Mouse (Mus musculus) adrenal gland, adult 2 months (tissue): ENCODE results near the gene 9230112D13Rik. TPM values are rescaled to one million over a fixed set of nuclear protein-coding genes. Genes with fewer than 3 reads are reported as not detected.

Source experiments
- DNase-seq: peaks from one replicate; pipeline ENCODE4 v3.0.0; 2021
- polyA plus RNA-seq: library from polyadenylated mRNA; depleted of rRNA; stranded (reverse); fragments of >200 nt; gene quantifications from 2 replicates; pipeline ENCODE4 v1.2.3, GENCODE M21; 2012; rRNA removed
- total RNA-seq, 2 experiments: library from RNA; stranded (reverse); gene quantifications; 2 replicates each; pipeline ENCODE4 v1.2.3; 2021

Gene 9230112D13Rik
- total and polyA plus RNA-seq, 3 experiments = not detected

DNA sequence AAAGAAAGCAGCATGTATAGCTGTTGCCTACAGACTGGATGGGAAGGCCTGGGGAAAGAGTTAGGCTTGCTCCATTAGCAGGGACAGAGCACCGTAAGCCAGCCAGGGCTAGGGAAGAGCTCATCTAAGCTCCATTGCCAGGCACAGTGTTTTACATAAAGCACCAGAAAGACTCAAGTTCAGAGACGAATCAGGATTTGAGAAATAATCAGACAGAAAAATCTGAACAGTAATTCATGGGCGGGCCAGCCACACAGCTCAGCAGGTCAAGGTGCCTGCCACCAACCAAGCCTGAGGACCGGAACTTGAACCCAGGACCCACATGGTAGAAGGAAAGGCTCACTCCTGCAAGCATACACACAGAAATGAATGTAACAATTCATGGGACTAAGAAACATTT, 22.9 kb downstream of the 9230112D13Rik start:
- DNase-seq = peak; percentile 51

DNA sequence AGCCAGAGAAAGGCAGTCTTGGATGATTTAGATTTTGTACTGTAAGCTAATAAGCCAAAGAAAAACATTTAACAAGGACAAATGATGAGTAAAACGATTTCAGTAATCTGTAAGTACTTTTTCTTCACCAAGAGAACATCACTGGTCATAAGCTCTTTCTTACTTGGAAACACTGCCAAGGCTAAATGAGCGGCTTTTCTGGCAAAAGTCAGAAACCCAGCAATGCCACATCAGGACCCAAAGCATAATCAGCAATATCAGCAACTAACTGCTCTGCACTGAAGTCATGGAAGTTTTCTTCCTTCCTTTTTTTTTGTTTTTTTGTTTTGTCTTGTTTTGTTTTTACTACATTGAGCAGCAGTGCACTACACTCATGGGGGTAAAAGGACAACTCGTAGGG, 25.3 kb downstream of the 9230112D13Rik start:
- DNase-seq = peak; percentile 59

DNA sequence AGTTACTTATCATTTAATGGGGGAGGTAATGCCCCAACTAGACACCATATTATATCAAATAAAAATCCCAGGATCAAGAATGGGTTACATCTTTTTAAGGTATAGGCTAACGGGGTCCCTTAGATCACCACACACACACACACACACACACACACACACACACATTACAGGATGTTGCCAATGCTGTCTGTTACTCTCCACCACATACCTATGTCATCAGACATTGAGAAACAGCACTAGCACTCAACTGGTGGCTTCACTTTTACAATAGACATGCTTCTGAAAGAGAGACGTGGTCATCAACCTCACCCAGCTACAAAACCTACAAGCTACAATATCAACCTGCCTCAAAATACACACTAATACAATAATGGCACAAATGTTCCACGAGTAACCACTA, 28.9 kb downstream of the 9230112D13Rik start:
- no peak for DNase-seq

DNA sequence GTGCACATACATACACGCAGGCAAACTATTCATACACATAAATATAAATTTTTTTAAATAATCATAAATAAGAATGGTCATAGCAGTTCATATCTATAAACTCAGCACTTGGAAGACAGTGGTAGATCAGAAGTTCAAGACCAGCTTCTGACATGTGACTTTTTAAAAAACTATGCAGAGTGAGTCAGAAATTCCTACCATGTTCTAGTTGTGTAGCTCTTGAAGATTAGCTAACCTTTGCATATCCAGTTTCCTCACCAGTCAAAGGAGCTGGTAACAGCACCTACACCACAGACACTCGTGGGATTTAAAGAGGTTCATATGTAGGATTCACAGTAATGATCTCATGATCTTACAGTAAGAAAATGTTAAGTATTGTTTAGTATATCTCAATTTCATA, 29.9 kb downstream of the 9230112D13Rik start:
- no peak for DNase-seq

DNA sequence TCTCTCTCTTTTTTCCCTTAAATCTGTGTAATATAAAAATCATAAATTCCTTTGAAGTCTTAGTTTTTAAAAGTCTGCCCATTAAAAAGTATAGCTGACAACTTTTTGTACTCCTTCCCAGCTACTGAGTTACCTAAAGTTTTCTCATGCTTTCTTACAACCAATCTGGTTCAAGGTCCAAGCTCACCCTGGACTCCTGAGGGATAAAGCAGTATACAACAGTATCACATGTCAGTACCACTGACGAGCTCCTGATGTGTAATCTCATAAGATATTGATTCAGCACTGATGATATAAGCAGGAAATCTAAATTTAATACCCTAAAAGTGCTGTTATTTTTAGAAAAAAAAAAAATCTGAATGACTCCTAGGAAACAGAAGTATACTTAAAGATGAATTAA, 31.6 kb downstream of the 9230112D13Rik start:
- DNase-seq = no peak

DNA sequence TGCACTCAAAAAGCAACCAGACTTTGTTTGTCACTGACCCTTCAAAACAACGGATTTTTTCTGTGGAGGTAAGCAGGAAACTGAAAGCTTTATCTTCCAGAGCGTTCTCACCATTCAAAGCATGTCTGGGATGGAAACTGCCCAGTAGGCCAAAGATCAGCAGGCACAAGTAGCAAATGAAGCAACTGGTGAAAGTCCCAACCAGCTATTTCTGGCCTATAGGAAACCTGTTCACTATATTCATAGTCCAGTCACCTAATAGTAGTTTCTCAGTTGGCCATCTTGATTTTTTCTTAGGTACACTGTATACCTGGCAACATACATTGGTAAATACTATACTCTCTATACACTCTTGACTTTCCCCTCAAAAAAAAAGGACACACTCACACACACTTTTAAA, 32.7 kb downstream of the 9230112D13Rik start:
- no peak for DNase-seq

DNA sequence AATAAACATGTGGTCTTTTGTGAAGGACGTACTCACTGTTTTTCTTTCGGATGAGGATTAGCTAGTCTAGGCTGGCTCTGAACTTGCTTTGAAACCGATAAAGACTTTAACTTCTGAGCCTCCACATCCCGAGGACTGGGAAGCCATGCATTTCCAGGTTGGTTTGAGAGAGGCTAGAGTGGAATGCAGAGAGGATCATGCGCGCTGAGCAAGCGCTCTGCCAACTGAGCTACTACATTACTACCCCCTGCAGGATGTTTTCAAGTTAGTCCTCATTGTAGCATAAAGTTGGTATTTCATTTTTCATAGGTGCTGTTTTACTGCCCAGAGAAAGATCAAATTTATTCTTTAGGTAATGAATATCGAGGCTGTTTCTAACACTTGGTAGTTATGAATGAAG, 36.4 kb downstream of the 9230112D13Rik start:
- DNase-seq = no peak

DNA sequence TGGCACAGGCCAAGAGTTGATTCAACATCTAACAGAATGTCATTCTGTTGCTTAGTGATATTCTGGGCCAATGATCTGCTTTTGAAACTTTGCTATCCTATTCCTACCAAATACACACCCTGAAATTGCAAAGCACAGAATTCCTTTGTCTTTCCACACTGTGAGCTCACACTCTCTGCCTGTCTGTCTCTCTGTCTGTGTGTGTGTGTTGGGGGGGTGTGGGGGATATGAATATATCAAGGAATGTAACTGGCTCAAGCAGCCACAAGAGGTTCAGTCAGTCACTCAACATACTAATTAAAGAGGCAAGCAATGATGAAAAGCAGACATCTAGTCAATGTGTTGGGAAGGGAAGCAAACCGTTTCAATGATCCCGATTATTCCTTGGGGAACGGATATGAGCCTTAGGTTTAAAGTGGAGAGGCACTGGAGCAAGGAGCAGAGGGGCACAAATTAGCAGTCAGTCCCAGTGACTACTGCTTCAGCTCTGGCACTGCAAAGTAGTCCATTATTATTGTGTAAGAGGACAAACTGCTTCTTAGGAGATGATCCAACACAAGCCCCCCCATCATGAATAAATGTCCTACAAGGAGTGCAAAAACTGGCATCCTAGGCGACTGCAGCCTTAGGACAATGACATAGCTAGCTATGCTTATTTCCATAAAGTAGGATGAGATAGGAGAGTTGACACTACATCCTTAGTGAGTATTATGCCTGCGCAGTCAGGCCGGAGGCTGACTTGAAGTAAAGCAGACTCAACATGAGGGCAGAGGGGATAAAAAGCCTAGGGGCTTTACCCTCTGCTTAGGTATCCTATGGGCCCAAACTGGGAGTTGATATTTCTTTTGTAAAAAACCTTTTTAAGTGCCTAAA, 38.9 kb downstream of the 9230112D13Rik start:
- no peak for DNase-seq

DNA sequence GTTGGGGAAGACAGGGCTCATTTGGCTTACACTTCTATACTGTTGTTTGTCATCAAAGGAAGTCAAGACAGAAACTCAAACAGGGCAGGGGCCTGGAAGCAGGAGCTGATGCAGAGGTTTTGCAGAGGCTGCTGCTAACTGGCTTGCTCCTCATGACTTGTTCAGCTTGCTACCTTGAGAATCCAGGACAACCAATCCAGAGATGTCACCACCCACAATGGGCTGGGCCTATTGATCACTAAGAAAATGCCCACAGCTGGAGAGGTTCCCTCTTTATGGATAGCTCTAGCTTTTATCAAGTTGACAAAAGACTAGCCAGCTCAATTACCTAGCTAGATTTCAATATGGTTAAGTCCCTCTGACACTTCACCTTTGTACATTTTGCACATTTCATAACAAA, 51.0 kb downstream of the 9230112D13Rik start:
- no peak for DNase-seq

DNA sequence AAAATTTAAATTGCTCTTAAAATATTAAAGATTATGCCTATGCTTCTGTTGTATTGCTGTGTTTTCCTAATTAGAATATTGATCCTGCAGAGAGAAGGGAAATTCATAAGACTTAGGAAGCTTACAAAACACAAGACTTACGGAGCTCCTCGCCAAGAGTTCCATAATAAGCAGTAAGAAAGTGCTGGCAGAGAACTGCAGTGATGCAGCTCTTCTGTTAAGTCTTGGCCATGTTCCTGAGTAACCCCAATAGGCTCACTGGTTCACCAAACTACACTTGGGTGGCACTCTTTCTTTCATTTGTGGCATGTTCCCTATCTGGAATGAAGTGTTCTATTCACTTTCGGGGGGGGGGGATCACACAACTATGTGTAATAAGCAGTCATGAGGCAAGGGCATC, 56.3 kb downstream of the 9230112D13Rik start:
- DNase-seq = no peak

Other genes starting within 250 kb of the 9230112D13Rik start
- 1 to 10 TPM; 7.6 to 9.2 TPM for gene Shld2, start 212.3 kb downstream of the 9230112D13Rik start, total RNA-seq
- gene Shld2, start 212.3 kb downstream of the 9230112D13Rik start, polyA plus RNA-seq = 1.4 and 1.5 TPM in 2 replicates
- gene Glud1, start 212.1 kb downstream of the 9230112D13Rik start, total RNA-seq = 100 to 1,000 TPM; 152 to 249 TPM
- gene Glud1, start 212.1 kb downstream of the 9230112D13Rik start, polyA plus RNA-seq = 184 and 207 TPM in 2 replicates
- gene Fam25c, start 167.4 kb downstream of the 9230112D13Rik start, total RNA-seq = not detected
- not detected in 2 replicates for gene Fam25c, start 167.4 kb downstream of the 9230112D13Rik start, polyA plus RNA-seq
- gene Sncg, start 148.0 kb downstream of the 9230112D13Rik start, total RNA-seq = 10 to 100 TPM; 20.5 to 38.5 TPM
- gene Sncg, start 148.0 kb downstream of the 9230112D13Rik start, polyA plus RNA-seq = 26.1 and 33.8 TPM in 2 replicates
- 10 to 100 TPM; 26.5 to 42.4 TPM for gene Mmrn2, start 147.3 kb downstream of the 9230112D13Rik start, total RNA-seq
- gene Mmrn2, start 147.3 kb downstream of the 9230112D13Rik start, polyA plus RNA-seq = 16.7 and 17.1 TPM in 2 replicates
- 10 to 100 TPM; 56.4 to 64.4 TPM for gene Bmpr1a, start 19.5 kb downstream of the 9230112D13Rik start, total RNA-seq
- gene Bmpr1a, start 19.5 kb downstream of the 9230112D13Rik start, polyA plus RNA-seq = 3.4 and 3.7 TPM in 2 replicates
- gene Ldb3, start 65.9 kb upstream of the 9230112D13Rik start, total RNA-seq = under 1 TPM; 0.58 to 0.76 TPM
- 0.79 and 1.4 TPM in 2 replicates for gene Ldb3, start 65.9 kb upstream of the 9230112D13Rik start, polyA plus RNA-seq
- under 1 TPM in 1 of 2 experiments, not detected in 1; 0.26 TPM for gene Opn4, start 77.3 kb upstream of the 9230112D13Rik start, total RNA-seq
- gene Opn4, start 77.3 kb upstream of the 9230112D13Rik start, polyA plus RNA-seq = 0.26 TPM in 1 of 2 replicates, not detected in the other
- gene Wapl, start 151.1 kb upstream of the 9230112D13Rik start, total RNA-seq = 10 to 100 TPM; 64.7 to 92.8 TPM
- 5.3 and 6.3 TPM in 2 replicates for gene Wapl, start 151.1 kb upstream of the 9230112D13Rik start, polyA plus RNA-seq